Mouse (Mus musculus) bone marrow macrophage, adult 2 months (primary cell): ENCODE measurements around the gene Grap2.

Experiments used
- CTCF ChIP-seq: IDR thresholded peaks from 2 replicates; pipeline ENCODE4 v1.5.1; 2012; ENCODE audit warnings: low read depth, mild to moderate bottlenecking, low read length, moderate library complexity
- POLR2A ChIP-seq: IDR thresholded peaks from 2 replicates; pipeline ENCODE4 v1.6.1; 2012; ENCODE audit warnings: mild to moderate bottlenecking, low read depth, low read length, borderline replicate concordance

- TF ChIP-seq CTCF: no peak
- no peak for TF ChIP-seq POLR2A
Observed at GRCm38 (mm10) chr15:80593877-80594276, 21.5 kb downstream of the Grap2 start.
